Mouse (Mus musculus): ENCODE results near the gene Atg5. TPM values are rescaled to one million over a fixed set of nuclear protein-coding genes. Genes with fewer than 3 reads are reported as not detected.

Gene Atg5
- polyA plus RNA-seq, 1 experiment from 2014 or later = 49.2 TPM

DNA sequence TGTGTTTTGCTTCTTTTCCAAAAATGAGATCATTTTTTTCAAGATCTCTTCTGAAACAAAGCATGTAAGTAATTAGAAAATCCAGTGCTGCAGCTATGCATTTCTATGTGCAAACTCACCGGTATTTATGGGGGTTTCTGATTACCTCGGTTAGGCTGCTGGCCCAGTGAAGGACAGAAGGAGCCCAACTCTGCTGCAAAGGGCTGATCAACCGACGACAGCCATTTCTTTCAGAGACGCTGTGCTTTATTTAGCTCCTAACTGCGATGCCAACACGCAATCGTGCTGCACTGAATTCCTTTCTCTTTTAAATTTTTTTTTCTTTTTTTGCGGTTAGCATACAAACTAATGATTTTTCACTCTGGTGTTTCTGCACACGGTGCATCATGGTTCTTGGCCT, 133.4 kb downstream of the Atg5 start:
- H3K9me3 ChIP-seq = no peaks in the 10 kb centered on the region

DNA sequence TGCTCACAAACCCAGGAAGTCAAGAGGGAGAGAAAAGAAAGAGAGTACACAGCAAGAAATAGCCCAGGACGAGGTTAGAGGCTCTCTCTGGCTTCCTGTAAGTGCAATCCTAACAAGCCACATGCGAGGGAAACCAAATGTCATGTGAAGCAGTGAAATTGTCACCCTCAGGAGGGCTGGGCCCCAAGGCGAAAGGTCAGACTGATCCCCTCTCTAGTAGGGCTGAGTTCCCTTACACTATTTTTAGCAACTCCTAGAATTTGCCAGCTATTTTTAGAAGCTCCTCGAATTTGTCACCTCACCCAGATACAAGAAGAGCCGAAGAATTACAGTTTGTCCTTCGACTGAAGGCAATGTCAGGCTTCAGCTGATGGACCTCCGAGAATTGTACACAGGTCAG, 135.3 kb downstream of the Atg5 start:
- Histone ChIP-seq H3K9me3 (no peaks in the 10 kb centered on the region), H3K4me1 (no peaks in the 10 kb centered on the region), H3K27ac (no peak overlapping the region), H3K4me3 (no peak overlapping the region), H3K4me2 (replicated peaks) (no peak overlapping the region), H3K9ac (no peak overlapping the region), H3K36me3 (no peaks in the 10 kb centered on the region), H3K27me3 (no peaks in the 10 kb centered on the region)
- 67% methylated on average over 7 of the region's 7 CpGs for WGBS
- no peak for ATAC-seq (ENCODE audit: insufficient number of reproducible peaks, insufficient read depth, low FRiP score, low TSS enrichment)

More for the DNA sequence above, 133.4 kb downstream of the Atg5 start:
- H3K36me3 ChIP-seq = no peaks in the 10 kb centered on the region
- no peak overlapping the region for H3K4me2 ChIP-seq (replicated peaks)
- no peak overlapping the region for H3K27ac ChIP-seq
- no peaks in the 10 kb centered on the region for H3K27me3 ChIP-seq
- H3K4me3 ChIP-seq = no peak overlapping the region
- H3K9ac ChIP-seq = no peak overlapping the region
- no peak for ATAC-seq (ENCODE audit: insufficient number of reproducible peaks, insufficient read depth, low FRiP score, low TSS enrichment)
- WGBS = 75% methylated on average over 10 of the region's 10 CpGs
- no peaks in the 10 kb centered on the region for H3K4me1 ChIP-seq

DNA sequence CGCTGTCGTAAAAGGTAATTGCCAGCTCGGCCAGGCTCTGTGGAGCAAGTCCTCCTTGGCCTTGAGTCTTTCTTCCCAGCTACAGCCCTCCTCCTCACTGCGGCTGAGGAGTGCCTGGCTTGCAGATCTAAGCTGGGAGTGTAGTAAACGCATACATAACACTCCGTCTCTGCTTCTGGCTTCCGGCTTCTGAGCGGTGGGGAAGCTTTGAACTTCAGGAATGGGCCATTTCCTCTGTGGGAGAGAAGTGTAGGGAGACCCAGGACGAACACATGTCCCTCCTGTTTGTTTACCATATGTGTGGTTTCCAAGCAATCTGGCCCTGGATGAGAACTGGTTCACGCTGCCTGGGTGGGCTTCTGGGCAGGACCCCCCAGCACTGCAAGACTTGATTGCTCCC, 140.9 kb downstream of the Atg5 start:
- Histone ChIP-seq H3K4me2 (replicated peaks) (no peak overlapping the region), H3K9ac (no peak overlapping the region), H3K27ac (no peak overlapping the region), H3K27me3 (no peaks in the 10 kb centered on the region), H3K4me1 (no peaks in the 10 kb centered on the region), H3K36me3 (no peaks in the 10 kb centered on the region), H3K4me3 (no peak overlapping the region), H3K9me3 (no peaks in the 10 kb centered on the region)
- no peak for ATAC-seq (ENCODE audit: insufficient number of reproducible peaks, insufficient read depth, low FRiP score, low TSS enrichment)
- 65% methylated on average over 10 of the region's 10 CpGs for WGBS

DNA sequence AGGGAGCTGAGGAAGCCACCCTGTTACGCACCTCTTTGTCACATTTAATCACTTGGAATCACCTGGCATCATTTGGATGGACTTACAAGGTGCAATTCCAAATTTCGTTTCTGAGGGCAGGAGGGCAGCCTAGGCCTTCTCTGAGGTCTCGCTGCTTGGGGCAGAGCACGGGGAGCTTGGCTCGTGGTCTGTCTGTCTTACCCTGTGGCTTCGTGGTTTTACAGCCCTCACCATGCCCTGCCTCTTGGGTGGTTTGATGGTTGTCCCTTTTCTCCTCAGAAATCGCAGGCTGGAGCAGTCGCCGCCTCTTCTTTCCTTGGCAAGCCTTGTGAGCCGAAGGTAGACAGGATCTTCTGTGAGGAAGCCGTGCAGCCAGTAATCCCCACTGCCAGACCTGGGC, 141.8 kb downstream of the Atg5 start:
- H3K27me3 ChIP-seq = no peaks in the 10 kb centered on the region
- no peak overlapping the region for H3K4me3 ChIP-seq
- H3K4me1 ChIP-seq = no peaks in the 10 kb centered on the region
- WGBS = 79% methylated on average over 11 of the region's 11 CpGs
- H3K27ac ChIP-seq = no peak overlapping the region
- H3K9me3 ChIP-seq = no peaks in the 10 kb centered on the region
- H3K36me3 ChIP-seq = no peaks in the 10 kb centered on the region
- no peak overlapping the region for H3K9ac ChIP-seq
- no peak overlapping the region for H3K4me2 ChIP-seq (replicated peaks)
- ATAC-seq (ENCODE audit: insufficient number of reproducible peaks, insufficient read depth, low FRiP score, low TSS enrichment) = no peak

MicroRNA genes within 50 kb of the gene (microRNA counts, 519-probe panel; counts per million panel counts)
- microRNA mmu-miR-1929 = 460 counts per million, percentile 65 among the panel's probes with 10 or more counts

Small RNA genes lying within 50 kb of the gene (microRNA-seq; reads per million reads assigned to microRNA genes)
- 1.8 reads per million, percentile 3 among the genes with 10 or more reads in this experiment for gene Mir1929

Other genes starting within 250 kb of the Atg5 start
- gene Crybg1, start 119.5 kb upstream of the Atg5 start, polyA plus RNA-seq (2016; fragmentation: Nextera tagmentation; extraction: Ambion mirVana) = 0.79 and 0.95 TPM in 2 replicates